Mouse (Mus musculus) liver, embryonic 13.5 days (tissue): Measurements from ENCODE around the gene Cnksr3. TPM values are rescaled to one million over a fixed set of nuclear protein-coding genes. Genes with fewer than 3 reads are reported as not detected.

Experiments used
- ATAC-seq: fragments of 200-750 bp; cut with Nextera tagmentation; 2 replicates; pipeline ENCODE4 v1.8.0; 2017; ENCODE audit warnings: low read depth, mild to moderate bottlenecking, moderate number of reproducible peaks, moderate library complexity
- DNase-seq: peaks from one replicate; pipeline ENCODE4 v3.0.0; 2022
- H3K27ac ChIP-seq: fragments of 300-500 bp; sonication (generic); 2 replicates; pipeline ENCODE4 v1.5.1; 2015; ENCODE audit warnings: moderate library complexity, mild to moderate bottlenecking, inconsistent platforms
- H3K27me3 ChIP-seq: fragments of 300-500 bp; sonication (generic); 2 replicates; pipeline ENCODE4 v1.6.1; 2015; ENCODE audit warnings: mild to moderate bottlenecking, inconsistent platforms
- H3K36me3 ChIP-seq: fragments of 300-500 bp; sonication (generic); 2 replicates; pipeline ENCODE4 v1.6.1; 2015; ENCODE audit warnings: mild to moderate bottlenecking, inconsistent platforms
- H3K4me1 ChIP-seq: fragments of 300-500 bp; sonication (generic); replicated peaks from 2 replicates; pipeline ENCODE4 v1.6.1; 2015; ENCODE audit warnings: inconsistent platforms
- H3K4me2 ChIP-seq: fragments of 300-500 bp; sonication (generic); 2 replicates; pipeline ENCODE4 v1.6.1; 2015; ENCODE audit warnings: inconsistent platforms, mild to moderate bottlenecking, moderate library complexity
- H3K4me3 ChIP-seq: fragments of 300-500 bp; sonication (generic); replicated peaks from 2 replicates; pipeline ENCODE4 v1.5.1; 2015; ENCODE audit warnings: mild to moderate bottlenecking, inconsistent platforms
- H3K9ac ChIP-seq: fragments of 300-500 bp; sonication (generic); 2 replicates; pipeline ENCODE4 v1.6.1; 2015; ENCODE audit warnings: mild to moderate bottlenecking, inconsistent platforms
- H3K9me3 ChIP-seq: fragments of 300-500 bp; sonication (generic); replicated peaks from 2 replicates; pipeline ENCODE4 v1.6.1; 2016; ENCODE audit warnings: inconsistent platforms
- WGBS: fragments of 180-500 bp; shearing (Covaris S2); methylation state at CpG from one replicate; pipeline ENCODE4 v1.1.7; 2015; ENCODE audit not compliant: insufficient replicate concordance; 5-methylcytosine and 5-hydroxymethylcytosine counted together
- polyA plus RNA-seq: library from polyadenylated mRNA; unstranded; fragments of >200 nt; fragmentation: Nextera tagmentation; extraction: Ambion mirVana; gene quantifications from 2 replicates; pipeline ENCODE4 v1.2.1, GENCODE M21; 2015

The Cnksr3 gene
- polyA plus RNA-seq, 1 experiment from 2014 or later: 3.1 TPM

DNA sequence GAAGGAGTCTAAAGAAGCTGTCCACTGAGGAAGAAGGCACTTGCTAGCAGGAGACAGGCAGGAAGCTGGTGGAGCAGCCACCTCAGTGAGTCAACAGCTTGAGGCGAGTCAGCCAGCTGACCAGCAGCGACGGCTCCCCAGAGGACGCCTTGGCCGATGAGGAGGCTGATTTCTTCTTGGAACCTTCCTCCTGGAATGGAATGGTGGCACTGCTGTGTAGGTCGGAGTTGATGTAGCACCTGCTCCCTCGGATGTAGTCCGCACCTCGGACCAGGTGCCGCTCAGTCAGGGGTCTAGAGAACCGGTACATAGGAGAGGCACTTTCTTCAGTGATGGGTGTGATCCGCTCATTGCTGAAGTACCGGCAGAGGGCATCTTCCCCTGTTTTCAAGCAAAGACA is 91.8 kb downstream of the Cnksr3 start:
- Histone ChIP-seq H3K9ac (no peak overlapping the region), H3K9me3 (no peaks in the 10 kb centered on the region), H3K27me3 (no peaks in the 10 kb centered on the region), H3K36me3 (peaks cover 33% of the 10 kb centered on the region), H3K27ac (no peak overlapping the region), H3K4me3 (no peak overlapping the region), H3K4me1 (no peaks in the 10 kb centered on the region), H3K4me2 (no peak overlapping the region)
- WGBS: 76% methylated on average over 13 of the region's 13 CpGs
- ATAC-seq (no peak), DNase-seq (no peak)

- no peak overlapping the region for H3K4me2 ChIP-seq
- no peak overlapping the region for H3K9ac ChIP-seq
- DNase-seq: no peak
- no peak overlapping the region for H3K4me3 ChIP-seq
- 0 out of 2 replicates have a peak, but pooled peaks have one; percentile 31 for ATAC-seq
- H3K27me3 ChIP-seq: no peaks in the 10 kb centered on the region
- H3K4me1 ChIP-seq: no peaks in the 10 kb centered on the region
- WGBS: 65% methylated on average over 10 of the region's 10 CpGs
- no peak overlapping the region for H3K27ac ChIP-seq
- peaks cover 26% of the 10 kb centered on the region for H3K36me3 ChIP-seq
- no peaks in the 10 kb centered on the region for H3K9me3 ChIP-seq
Measured at GRCm38 (mm10) chr10:7118258-7119077, 93.6 kb downstream of the Cnksr3 start.

GRCm38 (mm10) chr10:7117785-7118184 is 94.3 kb downstream of the Cnksr3 start:
- Histone ChIP-seq H3K27ac (no peak overlapping the region), H3K4me2 (no peak overlapping the region), H3K9me3 (no peaks in the 10 kb centered on the region), H3K4me1 (no peaks in the 10 kb centered on the region), H3K9ac (no peak overlapping the region), H3K36me3 (peaks cover 26% of the 10 kb centered on the region), H3K4me3 (no peak overlapping the region), H3K27me3 (no peaks in the 10 kb centered on the region)
- DNase-seq: no peak
- no peak for ATAC-seq
- 69% methylated on average over 7 of the region's 7 CpGs for WGBS

GRCm38 (mm10) chr10:7114796-7115195 is 97.2 kb downstream of the Cnksr3 start:
- no peak for DNase-seq
- Histone ChIP-seq H3K27ac (no peak overlapping the region), H3K9ac (no peak overlapping the region), H3K4me2 (no peak overlapping the region), H3K4me3 (no peak overlapping the region), H3K4me1 (no peaks in the 10 kb centered on the region), H3K36me3 (peaks cover 14% of the 10 kb centered on the region), H3K9me3 (no peaks in the 10 kb centered on the region), H3K27me3 (no peaks in the 10 kb centered on the region)
- no peak for ATAC-seq
- 61% methylated on average over 5 of the region's 5 CpGs for WGBS

DNA sequence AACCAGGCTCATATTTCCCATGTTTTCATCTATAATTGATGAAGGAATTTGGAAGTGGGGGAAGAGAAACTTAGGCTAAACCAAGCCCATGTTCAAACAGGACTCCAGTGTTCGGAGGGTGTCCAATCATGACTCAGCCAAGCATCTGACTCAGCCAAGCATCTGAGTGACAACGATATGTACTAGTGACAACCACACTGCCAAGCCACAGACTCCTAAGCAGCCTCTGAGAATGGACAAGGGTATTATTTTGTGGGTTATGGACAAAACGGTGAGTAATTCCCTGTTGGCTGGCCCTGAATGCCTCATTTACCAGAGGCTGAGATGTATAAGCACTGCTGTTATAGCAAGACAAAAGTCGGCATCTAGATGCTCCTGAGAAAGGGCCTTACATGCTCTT is 98.3 kb downstream of the Cnksr3 start:
- Histone ChIP-seq H3K36me3 (0 out of 2 replicates have a peak, but pooled peaks cover 9% of the 10 kb centered on the region), H3K4me3 (no peak overlapping the region), H3K9me3 (no peaks in the 10 kb centered on the region), H3K4me1 (no peaks in the 10 kb centered on the region), H3K4me2 (no peak overlapping the region), H3K9ac (no peak overlapping the region), H3K27ac (no peak overlapping the region), H3K27me3 (no peaks in the 10 kb centered on the region)
- ATAC-seq (no peak), DNase-seq (no peak)
- WGBS: 66% methylated on average over 4 of the region's 4 CpGs

DNA sequence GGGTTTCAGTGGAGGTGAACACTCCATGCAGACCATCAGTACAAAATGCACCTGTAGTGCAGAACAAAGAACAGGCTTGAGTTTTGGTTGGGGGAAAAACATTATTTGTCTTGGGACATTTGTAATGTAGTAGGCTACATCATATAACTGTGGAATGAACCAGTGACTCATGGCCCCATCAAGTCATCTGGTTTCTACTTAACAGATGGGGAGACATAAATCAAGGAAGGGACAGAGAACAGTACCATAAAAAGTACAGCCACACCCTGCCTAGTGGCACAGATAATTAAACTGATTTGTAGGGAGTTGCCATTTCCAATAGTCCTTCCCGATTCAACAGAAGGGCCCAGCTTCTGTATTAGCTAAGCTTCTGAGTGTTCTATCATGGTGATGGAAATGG is 98.9 kb downstream of the Cnksr3 start:
- 68% methylated on average over 1 of the region's 1 CpGs for WGBS
- Histone ChIP-seq H3K9me3 (no peaks in the 10 kb centered on the region), H3K36me3 (0 out of 2 replicates have a peak, but pooled peaks cover 3% of the 10 kb centered on the region), H3K9ac (no peak overlapping the region), H3K4me1 (no peaks in the 10 kb centered on the region), H3K27me3 (no peaks in the 10 kb centered on the region), H3K27ac (no peak overlapping the region), H3K4me3 (no peak overlapping the region), H3K4me2 (no peak overlapping the region)
- ATAC-seq (no peak), DNase-seq (no peak)

DNA sequence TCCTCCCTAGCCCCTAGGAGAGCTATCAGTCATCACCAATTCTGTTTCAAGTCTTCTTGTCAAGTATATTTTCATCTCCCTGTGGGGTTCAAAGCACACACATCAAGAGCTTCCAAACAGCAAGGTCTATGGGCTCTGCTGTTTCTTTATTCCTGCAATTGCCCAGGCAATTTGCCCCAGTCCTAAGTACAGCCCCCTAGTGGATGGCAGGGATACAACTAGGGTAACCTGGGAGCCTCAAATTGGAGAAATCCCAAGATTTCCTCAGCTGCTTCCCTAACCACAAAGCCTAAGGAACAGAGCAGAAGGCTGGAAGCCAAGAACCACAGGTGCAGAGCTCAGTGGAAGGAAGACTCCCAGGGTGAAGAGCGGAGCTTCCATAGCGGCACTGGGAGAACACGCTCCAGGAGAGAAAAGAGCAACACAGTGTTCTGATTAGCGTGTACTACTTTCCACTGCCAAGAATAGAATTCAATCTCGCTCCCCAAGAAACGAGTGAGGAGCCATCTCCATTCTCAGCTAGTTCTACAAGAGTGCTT is 100.5 kb downstream of the Cnksr3 start:
- H3K4me1 ChIP-seq: no peaks in the 10 kb centered on the region
- no peaks in the 10 kb centered on the region for H3K9me3 ChIP-seq
- H3K4me3 ChIP-seq: no peak overlapping the region
- DNase-seq (no peak), ATAC-seq (no peak)
- no peak overlapping the region for H3K4me2 ChIP-seq
- H3K9ac ChIP-seq: no peak overlapping the region
- no peak overlapping the region for H3K27ac ChIP-seq
- no peaks in the 10 kb centered on the region for H3K27me3 ChIP-seq
- 70% methylated on average over 6 of the region's 6 CpGs for WGBS
- no peaks in the 10 kb centered on the region for H3K36me3 ChIP-seq

- DNase-seq (no peak), ATAC-seq (no peak)
- no peaks in the 10 kb centered on the region for H3K4me1 ChIP-seq
- no peak overlapping the region for H3K27ac ChIP-seq
- no peak overlapping the region for H3K4me3 ChIP-seq
- H3K9ac ChIP-seq: no peak overlapping the region
- no peaks in the 10 kb centered on the region for H3K36me3 ChIP-seq
- H3K9me3 ChIP-seq: no peaks in the 10 kb centered on the region
- H3K27me3 ChIP-seq: no peaks in the 10 kb centered on the region
- no peak overlapping the region for H3K4me2 ChIP-seq
- 53% methylated on average over 1 of the region's 1 CpGs for WGBS
Measured at GRCm38 (mm10) chr10:7103872-7104271, 108.2 kb downstream of the Cnksr3 start.

DNA sequence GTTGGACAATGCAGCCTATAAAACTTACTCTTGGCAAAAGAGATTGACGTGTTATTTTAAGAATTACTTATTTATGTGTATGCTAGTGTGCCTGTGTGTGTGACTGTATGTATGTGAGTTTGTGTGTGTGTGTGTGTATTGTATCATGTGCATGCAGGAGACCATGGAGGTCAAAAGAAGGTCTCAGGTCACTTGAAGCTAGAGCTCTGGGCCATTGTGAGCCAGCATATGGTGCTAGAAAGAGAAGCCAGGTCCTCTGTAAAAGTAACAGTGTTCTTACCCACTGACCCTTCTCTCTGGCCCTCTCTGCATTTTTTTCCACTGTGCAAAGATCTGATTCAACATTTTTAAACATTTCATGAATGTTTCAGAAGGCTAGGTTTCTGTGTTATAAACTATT is 134.1 kb downstream of the Cnksr3 start:
- Histone ChIP-seq H3K36me3 (no peaks in the 10 kb centered on the region), H3K27me3 (no peaks in the 10 kb centered on the region), H3K27ac (no peak overlapping the region), H3K9ac (no peak overlapping the region), H3K9me3 (no peaks in the 10 kb centered on the region), H3K4me3 (no peak overlapping the region), H3K4me1 (no peaks in the 10 kb centered on the region), H3K4me2 (no peak overlapping the region)
- no peak for DNase-seq
- no peak for ATAC-seq
- 74% methylated on average over 1 of the region's 1 CpGs for WGBS

DNA sequence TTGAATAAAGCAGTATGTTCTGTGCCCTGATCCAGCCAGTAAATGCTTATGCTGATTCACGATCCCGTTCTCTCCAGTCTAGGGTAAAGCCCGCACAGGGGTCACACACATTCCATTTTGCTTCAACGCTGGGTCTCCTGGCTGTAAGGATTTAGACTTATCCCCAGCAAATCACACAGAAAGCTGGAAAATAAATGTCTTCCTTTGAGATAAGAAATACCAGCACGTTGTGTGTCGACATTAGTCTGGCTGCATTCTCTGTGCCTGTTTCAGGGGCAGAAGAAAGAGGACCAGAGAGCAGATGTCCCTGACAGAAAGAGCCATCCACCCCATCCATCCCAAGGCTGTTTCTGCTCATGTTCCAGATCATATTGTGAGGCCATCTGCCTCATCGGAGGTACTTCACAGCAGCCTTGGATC is 134.6 kb downstream of the Cnksr3 start:
- Histone ChIP-seq H3K9me3 (no peaks in the 10 kb centered on the region), H3K4me2 (no peak overlapping the region), H3K9ac (no peak overlapping the region), H3K4me1 (no peaks in the 10 kb centered on the region), H3K27ac (no peak overlapping the region), H3K36me3 (no peaks in the 10 kb centered on the region), H3K27me3 (no peaks in the 10 kb centered on the region), H3K4me3 (no peak overlapping the region)
- no peak for ATAC-seq
- 63% methylated on average over 7 of the region's 7 CpGs for WGBS
- no peak for DNase-seq

- 45% methylated on average over 7 of the region's 8 CpGs for WGBS
- ATAC-seq (no peak), DNase-seq (no peak)
- H3K9ac ChIP-seq: no peak overlapping the region
- no peak overlapping the region for H3K27ac ChIP-seq
- no peak overlapping the region for H3K4me3 ChIP-seq
- H3K27me3 ChIP-seq: no peaks in the 10 kb centered on the region
- H3K4me1 ChIP-seq: no peaks in the 10 kb centered on the region
- no peaks in the 10 kb centered on the region for H3K9me3 ChIP-seq
- H3K36me3 ChIP-seq: no peaks in the 10 kb centered on the region
- H3K4me2 ChIP-seq: no peak overlapping the region
Measured at GRCm38 (mm10) chr10:7076662-7077211, 135.3 kb downstream of the Cnksr3 start.

- H3K27me3 ChIP-seq: no peaks in the 10 kb centered on the region
- no peaks in the 10 kb centered on the region for H3K4me1 ChIP-seq
- H3K4me2 ChIP-seq: no peak overlapping the region
- WGBS: 14% methylated on average over 8 of the region's 8 CpGs
- DNase-seq: no peak
- no peak overlapping the region for H3K27ac ChIP-seq
- ATAC-seq: no peak
- H3K9me3 ChIP-seq: no peaks in the 10 kb centered on the region
- H3K4me3 ChIP-seq: no peak overlapping the region
- H3K36me3 ChIP-seq: no peaks in the 10 kb centered on the region
- H3K9ac ChIP-seq: no peak overlapping the region
Measured at GRCm38 (mm10) chr10:7076201-7076600, 135.8 kb downstream of the Cnksr3 start.
